Mouse (Mus musculus) lung, postnatal 0 days (tissue): ENCODE measurements around the gene Msh3.

ENCODE experiments used
- CTCF ChIP-seq: IDR thresholded peaks from 2 replicates; pipeline ENCODE4 v1.5.1; 2016; ENCODE audit warnings: antibody characterized with exemption, mild to moderate bottlenecking
- EP300 ChIP-seq: IDR thresholded peaks from 2 replicates; pipeline ENCODE4 v1.6.1; 2016; ENCODE audit warnings: antibody characterized with exemption, mild to moderate bottlenecking, control low read depth

- TF ChIP-seq CTCF, result no peak
- TF ChIP-seq EP300, result no peak
Observed at GRCm38 (mm10) chr13:92304291-92304690, 50.5 kb downstream of the Msh3 start.
